Mouse (Mus musculus) intestine, embryonic 14.5 days (tissue): ENCODE data around the gene Scamp1. TPM values are rescaled to one million over a fixed set of nuclear protein-coding genes. Genes with fewer than 3 reads are reported as not detected.

Source experiments
- ATAC-seq: fragments of 200-750 bp; cut with Nextera tagmentation; replicated peaks from 2 replicates; pipeline ENCODE4 v1.8.0; 2017; ENCODE audit warnings: low read depth, moderate number of reproducible peaks, moderate TSS enrichment, moderate library complexity; ENCODE audit not compliant: low FRiP score, low TSS enrichment
- DNase-seq: peaks from one replicate; pipeline ENCODE4 v3.0.0-alpha.2; 2018; ENCODE audit warnings: low spot score
- H3K27ac ChIP-seq: fragments of 300-500 bp; sonication (generic); 2 replicates; pipeline ENCODE4 v1.5.1; 2014; ENCODE audit warnings: low read depth, mild to moderate bottlenecking, control low read depth
- H3K27me3 ChIP-seq: fragments of 300-500 bp; sonication (generic); replicated peaks from 2 replicates; pipeline ENCODE4 v1.6.1; 2014; ENCODE audit warnings: low read length, control low read depth; ENCODE audit not compliant: control insufficient read depth, insufficient read depth
- H3K36me3 ChIP-seq: fragments of 300-500 bp; sonication (generic); 2 replicates; pipeline ENCODE4 v1.6.1; 2014; ENCODE audit warnings: low read length, control low read depth; ENCODE audit not compliant: control insufficient read depth, insufficient read depth
- H3K4me1 ChIP-seq: fragments of 300-500 bp; sonication (generic); replicated peaks from 2 replicates; pipeline ENCODE4 v1.6.1; 2014; ENCODE audit warnings: low read length, control low read depth, mixed read lengths; ENCODE audit not compliant: control insufficient read depth, insufficient read depth
- H3K4me2 ChIP-seq: fragments of 300-500 bp; sonication (generic); 2 replicates; pipeline ENCODE4 v1.6.1; 2014; ENCODE audit warnings: low read length
- H3K4me3 ChIP-seq: fragments of 300-500 bp; sonication (generic); 2 replicates; pipeline ENCODE4 v1.5.1; 2014; ENCODE audit warnings: low read depth, low read length, control low read depth, mixed read lengths
- H3K9ac ChIP-seq: fragments of 300-500 bp; sonication (generic); 2 replicates; pipeline ENCODE4 v1.6.1; 2014; ENCODE audit warnings: mild to moderate bottlenecking, low read length
- H3K9me3 ChIP-seq: fragments of 300-500 bp; sonication (generic); 2 replicates; pipeline ENCODE4 v1.6.1; 2016; ENCODE audit warnings: low read length, control low read depth; ENCODE audit not compliant: control insufficient read depth
- WGBS: fragments of 180-500 bp; shearing (Covaris S2); extraction: QIAGEN DNeasy Blood & Tissue Kit; methylation state at CpG from one replicate; pipeline ENCODE4 v1.1.7; 2014; 5-methylcytosine and 5-hydroxymethylcytosine counted together
- polyA plus RNA-seq: library from polyadenylated mRNA; unstranded; fragments of >200 nt; fragmentation: Nextera tagmentation; extraction: Ambion mirVana; gene quantifications from 2 replicates; pipeline ENCODE4 v1.2.1, GENCODE M21; 2014

The Scamp1 gene
- polyA plus RNA-seq, 1 experiment from 2014 or later = 30.2 TPM

DNA sequence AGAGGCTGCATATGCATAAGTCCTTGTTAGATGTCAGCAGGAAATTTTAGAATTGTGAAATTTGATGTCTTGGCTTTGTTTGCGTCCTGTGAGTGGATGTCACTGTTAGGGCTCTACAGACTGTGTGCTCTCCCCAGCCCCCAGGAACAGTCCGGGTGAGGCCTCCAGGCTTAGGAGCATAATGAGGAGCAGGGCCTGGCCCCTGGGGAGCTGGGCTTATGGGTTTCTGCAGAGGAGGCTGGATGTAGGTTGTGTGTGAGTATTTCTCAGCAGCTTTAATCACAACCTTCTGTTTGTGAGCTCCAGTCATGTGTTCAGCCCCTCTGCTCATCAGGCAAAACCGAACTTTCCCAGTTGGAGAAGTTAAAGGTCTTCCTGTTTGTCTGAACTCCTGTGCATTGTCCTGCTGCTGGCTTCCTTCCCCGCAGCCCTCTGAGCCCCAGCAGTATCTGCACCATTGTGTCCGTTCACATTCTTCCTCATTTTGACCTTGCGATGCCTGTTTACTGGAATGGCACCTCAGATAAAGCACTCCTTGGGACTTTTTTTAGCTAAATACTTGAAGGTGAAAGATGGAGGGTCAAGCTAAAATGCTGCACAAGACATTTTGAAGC, 126.7 kb downstream of the Scamp1 start:
- no peaks in the 10 kb centered on the region for H3K27me3 ChIP-seq
- 59% methylated on average over 6 of the region's 6 CpGs for WGBS
- no peak for ATAC-seq
- H3K4me3 ChIP-seq = no peak overlapping the region
- H3K9me3 ChIP-seq = no peaks in the 10 kb centered on the region
- H3K27ac ChIP-seq = 0 out of 2 replicates have a peak overlapping the region, but pooled peaks have one; percentile 51
- DNase-seq = no peak
- no peaks in the 10 kb centered on the region for H3K36me3 ChIP-seq
- peaks cover 7% of the 10 kb centered on the region; the same call in 1 of the 2 replicates for H3K4me1 ChIP-seq
- no peak overlapping the region for H3K4me2 ChIP-seq
- H3K9ac ChIP-seq = no peak overlapping the region

- no peak overlapping the region for H3K4me3 ChIP-seq
- no peaks in the 10 kb centered on the region for H3K27me3 ChIP-seq
- DNase-seq (no peak), ATAC-seq (no peak)
- H3K9ac ChIP-seq = no peak overlapping the region
- 58% methylated on average over 9 of the region's 9 CpGs for WGBS
- H3K27ac ChIP-seq = no peak overlapping the region
- H3K36me3 ChIP-seq = no peaks in the 10 kb centered on the region
- H3K4me2 ChIP-seq = no peak overlapping the region
- peaks cover 7% of the 10 kb centered on the region; the same call in 1 of the 2 replicates for H3K4me1 ChIP-seq
- no peaks in the 10 kb centered on the region for H3K9me3 ChIP-seq
These were observed 129.8 kb downstream of the Scamp1 start for GRCm38 (mm10) chr13:94155657-94156429.

GRCm38 (mm10) chr13:94154512-94155296, 131.0 kb downstream of the Scamp1 start:
- 78% methylated on average over 15 of the region's 15 CpGs for WGBS
- H3K9ac ChIP-seq = no peak overlapping the region
- DNase-seq = no peak

GRCm38 (mm10) chr13:94153658-94154057, 132.0 kb downstream of the Scamp1 start:
- Histone ChIP-seq H3K9ac (no peak overlapping the region), H3K4me1 (peaks cover 7% of the 10 kb centered on the region; the same call in 1 of the 2 replicates), H3K36me3 (no peaks in the 10 kb centered on the region), H3K27me3 (no peaks in the 10 kb centered on the region), H3K4me2 (no peak overlapping the region), H3K4me3 (no peak overlapping the region), H3K9me3 (no peaks in the 10 kb centered on the region), H3K27ac (no peak overlapping the region)
- DNase-seq = no peak
- no peak for ATAC-seq
- WGBS = 85% methylated on average over 6 of the region's 6 CpGs

More at GRCm38 (mm10) chr13:94154512-94155296, 131.0 kb downstream of the Scamp1 start:
- Histone ChIP-seq H3K4me1 (peaks cover 7% of the 10 kb centered on the region; the same call in 1 of the 2 replicates), H3K27me3 (no peaks in the 10 kb centered on the region), H3K27ac (no peak overlapping the region), H3K4me2 (no peak overlapping the region), H3K9me3 (no peaks in the 10 kb centered on the region), H3K36me3 (no peaks in the 10 kb centered on the region), H3K4me3 (no peak overlapping the region)
- ATAC-seq = no peak

- Histone ChIP-seq H3K4me3 (no peak overlapping the region), H3K36me3 (no peaks in the 10 kb centered on the region), H3K4me2 (no peak overlapping the region), H3K27me3 (no peaks in the 10 kb centered on the region), H3K27ac (no peak overlapping the region), H3K9me3 (no peaks in the 10 kb centered on the region), H3K4me1 (0 out of 2 replicates have a peak, but pooled peaks cover 7% of the 10 kb centered on the region), H3K9ac (no peak overlapping the region)
- DNase-seq (no peak), ATAC-seq (no peak)
- 92% methylated on average over 10 of the region's 10 CpGs for WGBS
These were observed 132.8 kb downstream of the Scamp1 start for GRCm38 (mm10) chr13:94152836-94153235.

Other genes with a start within 250 kb of the Scamp1 start
- gene Lhfpl2, start 228.1 kb downstream of the Scamp1 start, polyA plus RNA-seq = 17.3 and 17.9 TPM in 2 replicates
- gene Ap3b1, start 73.1 kb upstream of the Scamp1 start, polyA plus RNA-seq = 51.2 and 52.5 TPM in 2 replicates